Mouse (Mus musculus) bone marrow, adult 2 months (tissue): ENCODE data around the gene Atp6v0c. TPM values are rescaled to one million over a fixed set of nuclear protein-coding genes. Genes with fewer than 3 reads are reported as not detected.

Source experiments
- H3K27ac ChIP-seq: fragments of 200-500 bp; 2 replicates; pipeline ENCODE4 v1.5.1; 2012; ENCODE audit warnings: low read depth, mild to moderate bottlenecking, control low read depth, inconsistent platforms, low read length; ENCODE audit not compliant: control insufficient read depth, poor library complexity, insufficient read depth
- H3K4me1 ChIP-seq: fragments of 200-500 bp; 2 replicates; pipeline ENCODE4 v1.6.1; 2011; ENCODE audit warnings: low read length; ENCODE audit not compliant: control insufficient read depth, insufficient read depth
- H3K4me3 ChIP-seq: fragments of 200-500 bp; replicated peaks from 2 replicates; pipeline ENCODE3; 2011; ENCODE audit warnings: mild to moderate bottlenecking, low read depth, low read length, control low read depth; ENCODE audit not compliant: control insufficient read depth
- CTCF ChIP-seq: fragments of 200-500 bp; IDR thresholded peaks from 2 replicates; pipeline ENCODE4 v1.5.1; 2011; ENCODE audit warnings: low read length, control low read depth; ENCODE audit not compliant: control insufficient read depth, insufficient read depth
- POLR2A ChIP-seq: fragments of 200-500 bp; IDR thresholded peaks from 2 replicates; pipeline ENCODE4 v1.6.1; 2011; ENCODE audit warnings: low read depth, mild to moderate bottlenecking, control low read depth, low read length, borderline replicate concordance; ENCODE audit not compliant: control insufficient read depth
- WGBS: fragments of 180-500 bp; shearing (Covaris S2); methylation state at CpG from one replicate; pipeline ENCODE4 v1.1.7; 2018; 5-methylcytosine and 5-hydroxymethylcytosine counted together
- polyA plus RNA-seq: library from polyadenylated mRNA; stranded (reverse); fragments of >200 nt; gene quantifications from 2 replicates; pipeline ENCODE4 v1.2.4, GENCODE M21; 2011; ENCODE audit warnings: low replicate concordance; ENCODE audit not compliant: missing spikeins, insufficient read depth, insufficient read length

The Atp6v0c gene
- polyA plus RNA-seq, 1 experiment = 256 TPM

DNA sequence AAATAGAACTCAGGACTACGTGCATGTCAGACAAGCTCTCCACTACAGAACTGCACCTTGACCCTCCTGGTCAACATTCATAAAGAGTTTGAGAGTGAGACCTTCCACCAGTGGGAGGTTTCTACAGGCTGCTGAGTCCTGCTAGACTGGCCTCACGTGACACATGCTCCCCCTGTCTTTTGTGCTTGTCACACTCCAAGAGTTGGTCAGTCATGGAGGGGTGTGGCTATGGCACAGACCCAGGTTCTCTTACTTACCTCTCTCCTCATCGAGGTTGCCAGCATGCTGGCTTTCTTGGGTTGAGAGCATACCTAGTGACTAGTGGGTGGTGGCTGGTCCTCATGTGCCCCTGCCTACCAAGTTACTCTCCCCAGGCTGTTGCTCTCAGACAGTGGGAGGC, 15.0 kb downstream of the Atp6v0c start:
- H3K4me3 ChIP-seq = no peak overlapping the region
- H3K4me1 ChIP-seq = peaks cover 1% of the 10 kb centered on the region; the same call in 1 of the 2 replicates
- WGBS = 56% methylated on average over 3 of the region's 3 CpGs
- TF ChIP-seq POLR2A (no peak), CTCF (no peak)
- no peak overlapping the region for H3K27ac ChIP-seq

DNA sequence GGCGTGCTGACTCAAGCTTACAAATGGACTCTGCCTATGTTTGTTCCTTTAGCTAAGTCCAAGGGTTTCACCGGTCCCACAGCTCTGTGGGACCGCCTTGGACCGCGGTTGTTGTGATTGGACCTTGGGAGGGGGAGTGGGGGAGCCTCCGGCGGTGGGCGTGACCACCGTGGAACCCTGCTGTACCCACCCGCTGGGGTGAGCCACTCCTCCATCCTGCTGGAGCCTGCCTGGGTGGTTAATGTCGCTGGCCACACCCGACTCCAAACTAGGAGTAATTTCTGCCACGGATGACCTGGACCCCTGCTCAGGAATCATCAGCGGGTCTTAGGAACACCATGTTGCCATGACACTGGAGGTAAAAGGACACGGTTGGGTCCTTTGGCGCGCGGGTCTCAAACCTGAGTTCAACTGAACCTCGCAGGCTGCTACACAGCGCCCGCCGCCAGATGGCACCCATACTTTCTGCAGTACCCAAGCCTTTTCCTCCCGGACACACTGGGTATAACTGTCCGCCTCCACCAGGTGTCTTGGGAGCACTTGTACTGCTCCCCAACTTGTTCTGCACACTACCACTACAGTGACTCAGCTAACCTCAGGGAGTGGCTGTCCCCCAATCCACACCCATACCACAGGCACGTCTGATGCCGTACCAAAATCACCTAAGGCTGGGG, 17.5 kb downstream of the Atp6v0c start:
- H3K27ac ChIP-seq = peak overlapping the region; percentile 11
- H3K4me3 ChIP-seq = peak overlapping the region; percentile 46
- TF ChIP-seq CTCF = peak; percentile 91
- no peak for TF ChIP-seq POLR2A
- WGBS = under 1% methylated on average over 26 of the region's 26 CpGs
- H3K4me1 ChIP-seq = no peaks in the 10 kb centered on the region; the same call in 1 of the 2 replicates

DNA sequence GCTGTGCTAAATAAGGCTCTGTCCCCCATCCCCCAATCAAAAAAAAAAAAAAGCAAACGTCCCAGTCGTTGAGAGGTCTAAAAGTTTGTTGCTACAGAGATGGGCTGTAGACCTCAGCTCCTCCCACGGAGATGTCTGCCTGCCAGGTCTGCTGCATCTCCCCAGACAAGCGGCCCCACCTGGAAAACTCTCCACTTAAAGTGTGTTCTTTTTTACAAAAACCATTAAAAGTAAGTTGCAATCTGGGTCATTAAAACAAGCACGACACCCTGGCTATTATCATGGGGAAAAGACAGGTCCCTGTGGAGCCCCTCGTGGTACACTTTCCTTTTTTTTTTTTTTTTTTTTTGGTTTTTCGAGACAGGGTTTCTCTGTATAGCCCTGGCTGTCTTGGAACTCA, 18.1 kb downstream of the Atp6v0c start:
- no peak overlapping the region for H3K27ac ChIP-seq
- 25% methylated on average over 7 of the region's 7 CpGs for WGBS

DNA sequence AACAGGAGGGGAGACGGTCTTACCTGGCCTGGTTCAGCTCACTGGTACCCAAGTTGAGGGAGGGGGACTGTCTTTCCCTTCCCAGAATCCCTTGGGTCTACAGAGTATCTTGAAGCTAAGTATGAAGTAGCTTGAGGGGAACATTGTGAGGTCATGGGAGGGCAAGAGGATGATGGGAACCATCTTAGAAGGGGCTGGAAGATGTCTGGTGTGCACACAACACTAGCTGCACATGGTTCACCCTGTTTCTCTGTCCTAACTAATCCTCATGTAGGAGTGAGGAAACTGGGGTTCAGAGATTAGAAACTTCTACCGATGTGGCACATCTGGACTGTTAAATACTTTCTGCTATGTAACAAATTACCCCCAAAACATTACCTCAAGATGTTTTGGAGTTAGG, 18.7 kb downstream of the Atp6v0c start, which contains the start of gene Pdpk1:
Gene Pdpk1 (minus strand): TSS at position 101 of the 400 bp plus-strand sequence.
- TF ChIP-seq CTCF = no peak
- no peak for TF ChIP-seq POLR2A
- H3K27ac ChIP-seq = no peak within 1 kb of the TSS
- H3K4me1 ChIP-seq = no peaks in the 10 kb centered on the region; the same call in 1 of the 2 replicates
- 83% methylated on average over 2 of the region's 2 CpGs for WGBS
- peak within 1 kb of the TSS; percentile 14 for H3K4me3 ChIP-seq

More for the DNA sequence above, 18.1 kb downstream of the Atp6v0c start:
- Histone ChIP-seq H3K4me1 (no peaks in the 10 kb centered on the region; the same call in 1 of the 2 replicates), H3K4me3 (no peak overlapping the region)
- TF ChIP-seq POLR2A (no peak), CTCF (no peak)

DNA sequence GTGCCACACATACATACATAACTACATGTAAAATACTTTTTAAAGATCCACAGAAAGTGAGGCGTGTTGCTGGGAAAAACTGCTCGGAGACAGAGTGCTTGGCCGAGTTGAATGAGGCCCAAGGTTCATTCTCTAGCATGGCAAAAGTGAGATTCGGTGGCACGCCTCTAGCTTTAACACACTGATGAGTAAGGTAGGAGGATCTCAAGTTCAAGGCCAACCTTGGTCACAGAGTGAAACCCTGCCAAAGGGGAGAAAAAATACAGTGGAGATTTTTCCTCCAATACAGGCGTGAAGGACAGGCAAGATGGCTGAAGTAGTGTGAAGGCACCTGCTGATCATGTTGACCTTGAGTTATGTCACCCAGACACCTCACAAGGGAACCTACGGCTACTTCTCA, 20.1 kb downstream of the Atp6v0c start:
- no peak overlapping the region for H3K4me3 ChIP-seq

DNA sequence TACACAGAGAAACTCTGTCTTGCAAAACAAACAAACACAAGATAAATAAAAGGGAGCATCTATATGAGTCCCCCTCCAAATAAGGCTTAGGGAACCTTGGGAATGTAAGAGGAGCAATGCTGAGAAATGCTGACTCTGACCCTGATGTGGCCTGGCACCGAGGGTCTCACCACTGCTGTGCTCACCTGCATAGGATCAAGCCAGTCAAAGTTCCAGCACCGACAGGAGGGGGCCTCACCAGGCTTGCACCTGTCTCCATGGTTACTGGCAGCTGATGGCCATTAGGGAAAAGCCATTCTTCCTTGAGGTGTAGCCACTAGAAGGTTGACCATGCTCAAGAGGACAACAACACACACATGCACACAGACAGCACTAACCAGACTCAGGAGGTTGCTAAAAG, 26.6 kb downstream of the Atp6v0c start:
- Histone ChIP-seq H3K4me1 (peaks cover 4% of the 10 kb centered on the region), H3K4me3 (no peak overlapping the region), H3K27ac (no peak overlapping the region)
- TF ChIP-seq POLR2A = no peak
- no peak for TF ChIP-seq CTCF
- WGBS = 70% methylated on average over 2 of the region's 2 CpGs

More for the DNA sequence above, 20.1 kb downstream of the Atp6v0c start:
- Histone ChIP-seq H3K4me1 (no peaks in the 10 kb centered on the region; the same call in 1 of the 2 replicates), H3K27ac (no peak overlapping the region)
- TF ChIP-seq POLR2A (no peak), CTCF (no peak)
- 78% methylated on average over 7 of the region's 7 CpGs for WGBS

DNA sequence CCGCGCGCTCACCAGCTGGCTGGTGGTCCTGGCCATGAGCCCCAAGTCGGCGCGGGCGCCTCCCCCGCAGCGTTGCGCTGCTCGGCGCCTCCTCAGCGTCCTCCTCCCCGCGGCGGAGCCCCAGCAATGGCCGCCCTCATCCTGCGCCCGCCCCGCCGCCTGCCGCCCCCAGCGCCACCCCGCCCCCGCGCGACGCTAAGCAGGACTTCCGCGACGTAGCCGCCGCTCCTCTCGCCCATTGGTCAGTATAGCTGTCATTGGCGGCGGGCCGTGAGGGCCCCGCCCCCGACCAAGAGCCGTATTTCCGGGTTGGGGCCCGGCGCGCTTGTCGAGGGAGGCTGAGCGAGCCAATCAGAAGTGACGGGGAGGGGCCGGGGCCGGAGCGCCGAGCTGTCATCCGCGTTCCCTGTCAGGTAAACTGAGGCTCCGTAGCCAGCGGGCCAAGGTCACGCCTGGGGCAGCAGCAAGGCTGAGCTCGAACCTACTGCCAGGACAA, 28.0 kb downstream of the Atp6v0c start:
- WGBS = under 1% methylated on average over 57 of the region's 57 CpGs
- Histone ChIP-seq H3K4me1 (peaks cover 6% of the 10 kb centered on the region), H3K27ac (peak overlapping the region; percentile 95), H3K4me3 (peak overlapping the region; percentile 99)
- TF ChIP-seq POLR2A (peak; percentile 61; the same call in 1 of the 2 replicates), CTCF (no peak)

DNA sequence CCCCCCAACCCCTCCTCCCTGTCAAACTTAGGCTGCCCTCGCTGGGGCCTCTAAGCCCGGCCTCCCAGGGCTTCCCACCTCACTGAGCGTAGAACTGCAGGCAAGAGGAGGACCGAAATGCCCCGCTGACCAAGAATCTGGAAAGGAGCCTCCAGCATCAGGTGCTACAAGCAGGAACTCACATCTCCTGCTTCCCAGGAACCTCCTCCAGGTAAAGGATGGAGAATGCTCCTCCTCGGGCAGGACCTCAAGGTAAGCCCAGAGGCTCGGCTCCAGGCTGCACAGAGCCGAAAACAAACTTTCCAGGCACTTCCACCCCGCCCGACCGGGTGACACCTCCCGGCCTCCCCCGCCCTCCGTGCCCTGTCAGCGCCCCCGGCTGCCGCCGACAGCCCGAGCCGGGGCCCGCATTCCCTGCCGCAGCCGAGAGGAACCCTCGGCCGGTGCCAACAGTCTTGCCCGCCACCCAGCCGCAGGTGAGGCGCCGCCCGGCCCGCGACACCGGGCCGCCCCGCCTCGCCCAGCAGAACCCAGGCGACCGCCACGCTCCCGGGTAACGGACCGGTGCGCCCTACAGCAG, 28.6 kb downstream of the Atp6v0c start:
- H3K4me3 ChIP-seq = peak overlapping the region; percentile 99
- TF ChIP-seq POLR2A (no peak), CTCF (no peak)
- peak overlapping the region; percentile 95 for H3K27ac ChIP-seq
- 1% methylated on average over 43 of the region's 43 CpGs for WGBS
- peaks cover 6% of the 10 kb centered on the region for H3K4me1 ChIP-seq

DNA sequence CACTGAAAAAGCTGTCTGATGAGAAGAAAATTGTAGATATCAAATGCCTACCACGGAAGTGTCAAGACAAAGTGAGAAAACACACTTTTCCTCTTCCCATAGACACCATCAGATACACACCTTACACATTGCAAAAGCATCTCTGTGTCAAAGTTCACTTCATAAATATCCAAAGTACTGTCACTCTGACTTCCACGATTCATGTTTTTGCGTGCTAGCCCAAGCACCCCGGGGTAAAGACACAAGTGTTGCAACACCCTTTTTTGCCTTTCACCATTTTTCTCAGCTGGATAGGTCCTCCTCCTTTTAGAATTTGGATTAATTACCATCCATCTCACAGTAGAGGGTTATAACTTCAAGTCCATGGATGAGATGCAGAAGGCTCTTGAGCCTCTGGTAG, 29.5 kb downstream of the Atp6v0c start:
- H3K4me1 ChIP-seq = peaks cover 6% of the 10 kb centered on the region
- H3K4me3 ChIP-seq = no peak overlapping the region
- H3K27ac ChIP-seq = no peak overlapping the region
- WGBS = 44% methylated on average over 4 of the region's 4 CpGs
- TF ChIP-seq CTCF = no peak
- TF ChIP-seq POLR2A = no peak
